Mouse (Mus musculus) embryonic fibroblast, embryonic 13.5 days (primary cell): ENCODE measurements at regions not wholly inside any gene's neighbourhood (a gene's known extent, or its start where the extent isn't known, plus 50 kb on each side); places are given as distances from the start of the nearest gene placed in this dataset.

ENCODE experiments used
- CTCF ChIP-seq: IDR thresholded peaks from 2 replicates; pipeline ENCODE4 v1.5.1; 2011; ENCODE audit warnings: mild to moderate bottlenecking, control low read depth, low read length, moderate library complexity, borderline replicate concordance; ENCODE audit not compliant: insufficient read depth
- POLR2A ChIP-seq: IDR thresholded peaks from 2 replicates; pipeline ENCODE4 v1.6.1; 2011; ENCODE audit warnings: low read depth, mild to moderate bottlenecking, control low read depth, low read length, moderate library complexity

GRCm38 (mm10) chr16:30786060-30786459, 186.5 kb downstream of the Fam43a start:
- TF ChIP-seq CTCF (no peak), POLR2A (no peak)
